Mouse (Mus musculus): ENCODE measurements around the gene Ypel1. TPM values are rescaled to one million over a fixed set of nuclear protein-coding genes. Genes with fewer than 3 reads are reported as not detected.
A peak's percentile ranks its signal among the peaks of the same experiment; 100 is the strongest.

The Ypel1 gene
- total RNA-seq, 4 experiments from 2014 or later = 27.9 to 36.5 (median 29.8) TPM

DNA sequence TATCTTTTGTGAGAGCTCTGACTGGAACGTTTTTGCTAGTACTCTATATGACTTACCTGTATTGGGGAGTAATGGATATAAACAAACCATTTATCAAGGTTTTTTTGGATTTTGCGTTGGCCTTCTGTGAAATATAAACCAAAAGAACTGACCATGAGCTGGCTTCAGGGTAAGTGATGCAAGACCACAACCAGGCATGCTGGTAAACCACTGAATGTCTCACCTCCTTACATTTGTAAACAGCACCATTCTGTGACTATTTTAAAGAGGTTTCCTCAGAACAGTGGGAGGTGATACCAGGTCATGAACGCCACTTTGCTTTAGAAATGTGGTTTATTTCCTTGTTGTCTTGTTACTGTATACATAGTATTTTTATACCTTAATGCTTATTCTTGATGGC is 16.7 kb downstream of the Ypel1 start:
- no peak for DNase-seq (ENCODE audit: low spot score in 2 of 2)

DNA sequence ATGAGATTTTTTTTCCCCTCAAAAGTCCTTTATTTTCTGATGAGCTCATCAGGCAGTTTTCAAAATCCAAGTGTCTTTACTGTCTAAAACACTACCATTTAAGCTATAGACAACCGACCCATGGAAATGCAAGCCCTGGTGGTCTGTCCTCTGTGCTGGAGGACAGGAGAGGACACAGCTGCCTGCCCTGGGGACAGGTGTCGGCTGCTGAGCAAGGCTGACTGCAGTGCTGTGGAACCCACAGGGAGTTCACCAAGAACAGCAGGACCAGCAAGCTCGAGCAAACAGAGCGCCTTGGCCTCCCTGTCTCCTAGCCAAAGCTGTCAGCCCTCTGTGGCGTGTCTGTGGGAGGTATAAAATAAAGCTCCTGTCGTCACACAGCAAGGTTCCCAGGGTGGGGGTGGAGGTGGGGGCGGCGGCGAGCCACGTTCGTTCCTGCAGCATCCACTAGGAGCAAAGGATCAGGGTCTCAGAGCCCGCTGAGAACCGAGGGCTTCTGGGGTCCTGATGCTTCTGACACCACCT is 17.2 kb downstream of the Ypel1 start:
- DNase-seq (ENCODE audit: low spot score in 2 of 2) = peak in 1 of 2 experiments; percentile 51

DNA sequence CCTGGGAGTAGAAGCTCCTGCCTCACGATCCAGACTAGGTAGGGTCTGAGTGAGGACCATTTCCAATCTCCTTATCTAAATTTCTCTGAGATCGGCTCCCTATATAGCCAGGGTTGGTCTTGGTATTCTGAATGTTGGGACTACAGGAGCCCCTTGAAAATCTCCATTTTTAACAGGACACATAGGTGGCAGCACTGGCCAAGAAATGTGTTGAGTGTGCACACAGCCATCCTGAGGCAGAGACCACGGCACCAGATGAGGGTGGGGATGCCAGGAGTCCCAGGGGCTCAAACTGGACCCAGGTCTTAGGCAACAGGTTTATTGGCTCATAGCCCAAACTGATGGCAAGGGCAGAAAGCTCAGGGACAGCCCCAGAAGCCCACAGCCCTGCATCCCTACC is 18.9 kb downstream of the Ypel1 start:
- no peak for DNase-seq (ENCODE audit: low spot score in 2 of 2)

GRCm38 (mm10) chr16:17096938-17097337 is 27.4 kb downstream of the Ypel1 start:
- no peak for DNase-seq (ENCODE audit: low spot score in 2 of 2)

DNA sequence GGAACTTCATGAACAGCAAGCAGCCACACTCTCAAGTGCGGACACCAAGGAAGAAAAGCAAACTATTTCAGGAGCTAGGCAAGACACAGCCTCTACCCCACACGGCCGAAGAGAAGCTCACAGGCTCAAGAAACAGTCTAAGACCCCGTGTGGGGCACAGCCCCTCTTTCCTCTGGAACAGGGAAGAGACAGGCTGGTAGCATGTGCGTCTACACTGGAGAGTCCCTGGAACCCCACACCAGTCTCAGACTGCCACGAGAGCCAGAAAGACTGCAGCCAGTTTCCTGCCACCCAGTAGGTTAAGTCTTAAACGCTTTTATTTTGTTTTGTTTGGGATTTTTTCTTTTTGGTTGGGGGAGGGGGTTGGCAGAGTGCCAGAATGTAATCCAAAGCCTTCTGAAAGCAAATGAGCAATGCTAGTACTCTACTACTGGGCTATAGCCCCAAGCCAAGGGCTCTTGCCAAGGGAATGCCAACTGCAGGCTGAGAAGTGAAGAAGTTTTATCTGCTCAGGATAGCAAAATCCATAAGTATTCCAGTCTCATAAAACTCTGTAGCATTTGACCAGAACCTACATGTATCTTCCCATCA is 33.2 kb downstream of the Ypel1 start:
- DNase-seq (ENCODE audit: low spot score in 2 of 2) = no peak

GRCm38 (mm10) chr16:17104600-17104999 is 35.1 kb downstream of the Ypel1 start:
- DNase-seq (ENCODE audit: low spot score in 2 of 2) = no peak

- DNase-seq (ENCODE audit: low spot score in 2 of 2) = peak; percentile 60 to 61
Measured at GRCm38 (mm10) chr16:17110771-17111743, 41.6 kb downstream of the Ypel1 start, which contains the start of gene Ppil2. Gene Ppil2 (minus strand): TSS chr16:17111257.

GRCm38 (mm10) chr16:17117309-17117799 is 47.9 kb downstream of the Ypel1 start:
- no peak for DNase-seq (ENCODE audit: low spot score in 2 of 2)

GRCm38 (mm10) chr16:17121569-17121968 is 52.1 kb downstream of the Ypel1 start:
- DNase-seq (ENCODE audit: low spot score in 2 of 2) = no peak

- no peak for DNase-seq (ENCODE audit: low spot score in 2 of 2)
Measured at GRCm38 (mm10) chr16:17124119-17124870, 54.8 kb downstream of the Ypel1 start.

GRCm38 (mm10) chr16:17124871-17125520 is 55.5 kb downstream of the Ypel1 start, which contains the start of gene 2610318N02Rik:
Gene 2610318N02Rik (minus strand): TSS chr16:17125167.
- peak in 1 of 2 experiments; percentile 51 for DNase-seq (ENCODE audit: low spot score in 2 of 2)

DNA sequence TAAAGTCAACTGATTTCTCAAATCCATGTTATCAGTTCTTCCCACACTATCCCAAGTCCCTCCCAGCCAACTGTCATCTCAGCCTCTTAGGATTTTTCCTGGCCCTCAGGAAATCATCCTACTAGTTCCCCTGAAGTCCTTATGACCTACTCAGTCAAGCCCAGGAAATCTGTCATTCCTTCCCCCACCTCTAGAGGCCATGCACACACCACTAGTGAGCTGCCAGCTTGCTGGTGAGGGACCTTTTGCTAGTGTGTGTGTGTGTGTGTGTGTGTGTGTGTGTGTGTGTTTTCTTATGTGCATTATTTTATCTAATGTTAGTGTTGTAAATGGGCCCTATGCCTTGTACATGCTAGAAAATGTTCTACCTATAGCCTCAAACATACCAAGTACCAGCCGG is 57.8 kb downstream of the Ypel1 start:
- peak in 1 of 2 experiments; percentile 45 for DNase-seq (ENCODE audit: low spot score in 2 of 2)

DNA sequence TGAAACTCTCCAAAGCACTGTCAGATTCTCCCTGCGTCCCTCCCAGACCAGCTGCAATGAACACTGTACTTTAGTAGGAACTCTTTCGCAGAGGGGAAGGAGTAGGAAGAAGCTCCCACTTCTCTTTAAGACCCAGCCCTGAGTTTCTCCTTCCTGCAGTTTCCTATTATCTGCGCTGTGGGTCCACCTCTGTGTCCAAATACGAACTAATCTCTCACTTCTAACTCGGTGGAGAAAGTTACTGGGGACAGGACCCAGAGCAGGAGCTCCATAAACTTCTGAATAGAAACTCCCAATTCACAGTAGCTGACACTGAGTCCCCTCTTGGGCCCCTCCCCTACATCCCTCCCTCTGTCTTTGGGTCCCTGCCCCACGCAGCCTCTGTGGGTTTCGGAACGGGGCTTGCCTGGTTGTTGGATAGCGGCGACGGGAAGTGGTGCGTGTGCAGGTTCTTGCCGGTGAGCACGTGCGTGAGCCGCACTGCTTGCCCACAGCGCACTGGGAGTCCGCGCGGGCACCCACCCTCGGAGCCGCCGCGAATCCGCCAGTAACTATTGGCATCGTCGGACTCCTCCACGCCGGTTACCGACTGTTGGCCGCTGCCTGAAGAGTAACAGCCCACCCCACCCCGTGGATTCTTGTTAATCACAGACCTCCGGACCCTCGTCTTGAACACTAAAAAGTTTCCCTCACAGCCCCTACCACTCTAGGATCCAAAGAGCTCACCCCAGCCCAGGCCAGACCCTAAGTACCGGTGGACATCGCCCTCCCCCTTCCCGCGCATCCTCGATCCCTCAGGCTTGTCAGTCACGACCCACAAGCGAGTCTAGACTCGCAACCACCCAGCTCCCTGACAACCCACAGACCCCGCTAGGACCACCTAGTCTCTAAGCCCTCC is 61.9 kb downstream of the Ypel1 start:
- DNase-seq (ENCODE audit: low spot score in 2 of 2) = no peak

- peak; percentile 96 to 97 for DNase-seq (ENCODE audit: low spot score in 2 of 2)
Measured at GRCm38 (mm10) chr16:17132089-17132905, 62.8 kb downstream of the Ypel1 start, which contains the start of gene Sdf2l1. Gene Sdf2l1 (minus strand): TSS chr16:17132383.

GRCm38 (mm10) chr16:17132906-17133200 is 63.4 kb downstream of the Ypel1 start:
- DNase-seq (ENCODE audit: low spot score in 2 of 2) = no peak

Data from layer of hippocampus, adult 8-10 months (tissue).